Mouse (Mus musculus) T-helper 17 cell (primary cell): ENCODE measurements around the gene Spata32.

Source experiments
- in situ Hi-C, 2 experiments: fragments of 300-600 bp; cut with MboI, MseI; formaldehyde crosslinking; loops; 1 replicate in 1 of 2; 2 replicates in 1 of 2; pipeline ENCODE4 v1.15.1; 2025; ENCODE audit warnings: high pct_unique_total_duplicates in 2 of 2

The Spata32 gene

GRCm38 (mm10) chr11:103176510-103176909 is 41.7 kb downstream of the Spata32 start:
- in situ Hi-C loops, result loop anchor here (5.0 to 10.0 kb wide), 2 partner anchors 86 to 88 kb away; partner anchors contain the start of gene Map3k14 (in 1 of the 2)

GRCm38 (mm10) chr11:103175688-103176442 is 42.4 kb downstream of the Spata32 start:
- in situ Hi-C loops, result loop anchor here (5.0 to 10.0 kb wide), 2 partner anchors 86 to 89 kb away; partner anchors contain the start of gene Map3k14 (in 1 of the 2)

GRCm38 (mm10) chr11:103174891-103175391 is 43.3 kb downstream of the Spata32 start:
- in situ Hi-C loops, result loop anchor here (5.0 to 10.0 kb wide), 3 partner anchors 87 to 152 kb away; partner anchors contain the start of gene Map3k14 (in 1 of the 2)

GRCm38 (mm10) chr11:103174411-103174832 is 43.8 kb downstream of the Spata32 start:
- in situ Hi-C loops, result loop anchor here in 1 of 2 experiments (5.0 to 10.0 kb wide), 2 partner anchors 90 to 153 kb away; partner anchors contain the start of gene Map3k14

GRCm38 (mm10) chr11:103173771-103174344 is 44.4 kb downstream of the Spata32 start:
- in situ Hi-C loops, result loop anchor here in 1 of 2 experiments (5.0 to 10.0 kb wide), 2 partner anchors 91 to 153 kb away; partner anchors contain the start of gene Map3k14

- in situ Hi-C loops, result loop anchor here in 1 of 2 experiments (5.0 to 10.0 kb wide), 2 partner anchors 92 to 154 kb away; partner anchors contain the start of gene Map3k14
Observed at GRCm38 (mm10) chr11:103173041-103173770, 45.0 kb downstream of the Spata32 start.

GRCm38 (mm10) chr11:103172392-103173040 is 45.7 kb downstream of the Spata32 start:
- in situ Hi-C loops, result loop anchor here in 1 of 2 experiments (5.0 to 10.0 kb wide), 2 partner anchors 92 to 155 kb away; partner anchors contain the start of gene Map3k14

- in situ Hi-C loops, result loop anchor here in 1 of 2 experiments (5.0 to 10.0 kb wide), 2 partner anchors 93 to 155 kb away; partner anchors contain the start of gene Map3k14
Observed at GRCm38 (mm10) chr11:103171703-103172391, 46.4 kb downstream of the Spata32 start.

GRCm38 (mm10) chr11:103171286-103171620 is 47.0 kb downstream of the Spata32 start:
- in situ Hi-C loops, result loop anchor here in 1 of 2 experiments (5.0 to 10.0 kb wide), 2 partner anchors 94 to 156 kb away; partner anchors contain the start of gene Map3k14

- in situ Hi-C loops, result loop anchor here in 1 of 2 experiments (5.0 to 10.0 kb wide), 2 partner anchors 94 to 157 kb away; partner anchors contain the start of gene Map3k14
Observed at GRCm38 (mm10) chr11:103170494-103171285, 47.5 kb downstream of the Spata32 start, which contains the start of gene Fmnl1. Fmnl1 (plus strand) TSS chr11:103171107.

- in situ Hi-C loops, result loop anchor here in 1 of 2 experiments (5.0 to 10.0 kb wide), 2 partner anchors 95 to 157 kb away; partner anchors contain the start of gene Map3k14
Observed at GRCm38 (mm10) chr11:103170111-103170493, 48.1 kb downstream of the Spata32 start.

- in situ Hi-C loops, result loop anchor here in 1 of 2 experiments (5.0 to 10.0 kb wide), 2 partner anchors 95 to 158 kb away; partner anchors contain the start of gene Map3k14
Observed at GRCm38 (mm10) chr11:103169664-103170063, 48.6 kb downstream of the Spata32 start.

- in situ Hi-C loops, result no loop called here
Observed at GRCm38 (mm10) chr11:103168690-103169390, 49.4 kb downstream of the Spata32 start.

GRCm38 (mm10) chr11:103164391-103164790 is 53.8 kb downstream of the Spata32 start:
- in situ Hi-C loops, result no loop called here

- in situ Hi-C loops, result no loop called here
Observed at GRCm38 (mm10) chr11:103162132-103162531, 56.1 kb downstream of the Spata32 start.

GRCm38 (mm10) chr11:103161449-103161848 is 56.8 kb downstream of the Spata32 start:
- in situ Hi-C loops, result no loop called here

- in situ Hi-C loops, result no loop called here
Observed at GRCm38 (mm10) chr11:103160738-103161137, 57.5 kb downstream of the Spata32 start.
